Mouse (Mus musculus): ENCODE data around the gene Rnf169. TPM values are rescaled to one million over a fixed set of nuclear protein-coding genes. Genes with fewer than 3 reads are reported as not detected.

Rnf169 gene
- total and polyA plus RNA-seq, 3 experiments, result 2.9 to 10.6 (median 9.4) TPM

- Histone ChIP-seq H3K27ac (no peak overlapping the region), H3K4me1 (ENCODE audit: control insufficient read depth, insufficient read depth, low read length) (no peaks in the 10 kb centered on the region; the same call in none of the 2 replicates), H3K4me3 (no peak overlapping the region), H3K9ac (ENCODE audit: low read depth, low read length) (no peak overlapping the region), H3K27me3 (ENCODE audit: control insufficient read depth, insufficient read depth, low read length) (no peaks in the 10 kb centered on the region), H3K36me3 (ENCODE audit: control insufficient read depth, insufficient read depth, low read length) (no peaks in the 10 kb centered on the region), H3K79me2 (replicated peaks; ENCODE audit: control insufficient read depth, insufficient read depth, low read length) (no peaks in the 10 kb centered on the region)
- WGBS, result 55% methylated on average over 2 of the region's 2 CpGs
- intact Hi-C loops (cut with DNase I), result loop anchor here (10.0 kb wide), 1 partner anchor 194 kb away; no protein-coding TSS in a partner anchor
- TF ChIP-seq POLR2A (IDR thresholded peaks at IDR 0.05; ENCODE audit: insufficient read depth, low read depth, low read length) (no peak), CTCF (IDR thresholded peaks at IDR 0.05) (no peak), EP300 (IDR thresholded peaks at IDR 0.05; ENCODE audit: insufficient read depth, low read depth, low read length) (no peak)
- no peak for DNase-seq
These were observed 59.8 kb downstream of the Rnf169 start for GRCm38 (mm10) chr7:99920416-99920815.

GRCm38 (mm10) chr7:99919971-99920370, 60.3 kb downstream of the Rnf169 start:
- no peaks in the 10 kb centered on the region for H3K27me3 ChIP-seq (ENCODE audit: control insufficient read depth, insufficient read depth, low read length)
- H3K4me1 ChIP-seq (ENCODE audit: control insufficient read depth, insufficient read depth, low read length), result no peaks in the 10 kb centered on the region; the same call in none of the 2 replicates
- H3K79me2 ChIP-seq (replicated peaks; ENCODE audit: control insufficient read depth, insufficient read depth, low read length), result no peaks in the 10 kb centered on the region
- no peak overlapping the region for H3K9ac ChIP-seq (ENCODE audit: low read depth, low read length)
- TF ChIP-seq CTCF (IDR thresholded peaks at IDR 0.05), result no peak
- TF ChIP-seq POLR2A (IDR thresholded peaks at IDR 0.05; ENCODE audit: insufficient read depth, low read depth, low read length), result no peak
- TF ChIP-seq EP300 (IDR thresholded peaks at IDR 0.05; ENCODE audit: insufficient read depth, low read depth, low read length), result no peak
- intact Hi-C loops (cut with DNase I), result loop anchor here (10.0 kb wide), 1 partner anchor 195 kb away; no protein-coding TSS in a partner anchor
- WGBS, result 96% methylated on average over 6 of the region's 6 CpGs
- H3K36me3 ChIP-seq (ENCODE audit: control insufficient read depth, insufficient read depth, low read length), result no peaks in the 10 kb centered on the region
- H3K4me3 ChIP-seq, result no peak overlapping the region
- no peak for DNase-seq
- H3K27ac ChIP-seq, result no peak overlapping the region

GRCm38 (mm10) chr7:99919164-99919563, 61.1 kb downstream of the Rnf169 start:
- 97% methylated on average over 2 of the region's 2 CpGs for WGBS
- DNase-seq, result no peak
- Histone ChIP-seq H3K27me3 (ENCODE audit: control insufficient read depth, insufficient read depth, low read length) (no peaks in the 10 kb centered on the region), H3K4me1 (ENCODE audit: control insufficient read depth, insufficient read depth, low read length) (no peaks in the 10 kb centered on the region; the same call in none of the 2 replicates), H3K4me3 (no peak overlapping the region), H3K79me2 (replicated peaks; ENCODE audit: control insufficient read depth, insufficient read depth, low read length) (no peaks in the 10 kb centered on the region), H3K27ac (no peak overlapping the region), H3K9ac (ENCODE audit: low read depth, low read length) (no peak overlapping the region), H3K36me3 (ENCODE audit: control insufficient read depth, insufficient read depth, low read length) (no peaks in the 10 kb centered on the region)
- intact Hi-C loops (cut with DNase I), result no loop called here
- TF ChIP-seq CTCF (IDR thresholded peaks at IDR 0.05) (no peak), POLR2A (IDR thresholded peaks at IDR 0.05; ENCODE audit: insufficient read depth, low read depth, low read length) (no peak), EP300 (IDR thresholded peaks at IDR 0.05; ENCODE audit: insufficient read depth, low read depth, low read length) (no peak)

GRCm38 (mm10) chr7:99917320-99917844, 62.9 kb downstream of the Rnf169 start:
- no peak for TF ChIP-seq EP300 (IDR thresholded peaks at IDR 0.05; ENCODE audit: insufficient read depth, low read depth, low read length)
- TF ChIP-seq POLR2A (IDR thresholded peaks at IDR 0.05; ENCODE audit: insufficient read depth, low read depth, low read length), result no peak
- no peak for TF ChIP-seq CTCF (IDR thresholded peaks at IDR 0.05)
- WGBS, result 1% methylated on average over 36 of the region's 36 CpGs
- no peaks in the 10 kb centered on the region; the same call in none of the 2 replicates for H3K4me1 ChIP-seq (ENCODE audit: control insufficient read depth, insufficient read depth, low read length)
- DNase-seq, result peak; percentile 40 to 42
- no peaks in the 10 kb centered on the region for H3K79me2 ChIP-seq (replicated peaks; ENCODE audit: control insufficient read depth, insufficient read depth, low read length)
- H3K27ac ChIP-seq, result no peak overlapping the region
- H3K27me3 ChIP-seq (ENCODE audit: control insufficient read depth, insufficient read depth, low read length), result no peaks in the 10 kb centered on the region
- no peaks in the 10 kb centered on the region for H3K36me3 ChIP-seq (ENCODE audit: control insufficient read depth, insufficient read depth, low read length)
- intact Hi-C loops (cut with DNase I), result no loop called here
- peak overlapping the region; percentile 36 for H3K9ac ChIP-seq (ENCODE audit: low read depth, low read length)
- H3K4me3 ChIP-seq, result peak overlapping the region; percentile 42

GRCm38 (mm10) chr7:99916741-99917319, 63.4 kb downstream of the Rnf169 start:
- Histone ChIP-seq H3K4me3 (peak overlapping the region; percentile 42), H3K79me2 (replicated peaks; ENCODE audit: control insufficient read depth, insufficient read depth, low read length) (no peaks in the 10 kb centered on the region), H3K36me3 (ENCODE audit: control insufficient read depth, insufficient read depth, low read length) (no peaks in the 10 kb centered on the region), H3K27me3 (ENCODE audit: control insufficient read depth, insufficient read depth, low read length) (no peaks in the 10 kb centered on the region), H3K9ac (ENCODE audit: low read depth, low read length) (0 out of 2 replicates have a peak overlapping the region, but pooled peaks have one; percentile 0), H3K4me1 (ENCODE audit: control insufficient read depth, insufficient read depth, low read length) (no peaks in the 10 kb centered on the region; the same call in none of the 2 replicates), H3K27ac (no peak overlapping the region)
- intact Hi-C loops (cut with DNase I), result no loop called here
- 8% methylated on average over 22 of the region's 22 CpGs for WGBS
- DNase-seq, result peak; percentile 36 to 47
- TF ChIP-seq CTCF (IDR thresholded peaks at IDR 0.05) (peak; percentile 77), EP300 (IDR thresholded peaks at IDR 0.05; ENCODE audit: insufficient read depth, low read depth, low read length) (no peak)

GRCm38 (mm10) chr7:99915511-99915910, 64.7 kb downstream of the Rnf169 start:
- DNase-seq, result no peak
- no peaks in the 10 kb centered on the region for H3K79me2 ChIP-seq (replicated peaks; ENCODE audit: control insufficient read depth, insufficient read depth, low read length)
- no peak overlapping the region for H3K4me3 ChIP-seq
- WGBS, result 44% methylated on average over 2 of the region's 2 CpGs
- no peaks in the 10 kb centered on the region; the same call in 1 of the 2 replicates for H3K4me1 ChIP-seq (ENCODE audit: control insufficient read depth, insufficient read depth, low read length)
- no peak overlapping the region for H3K27ac ChIP-seq
- H3K27me3 ChIP-seq (ENCODE audit: control insufficient read depth, insufficient read depth, low read length), result no peaks in the 10 kb centered on the region
- no peaks in the 10 kb centered on the region for H3K36me3 ChIP-seq (ENCODE audit: control insufficient read depth, insufficient read depth, low read length)
- TF ChIP-seq CTCF (IDR thresholded peaks at IDR 0.05) (no peak), POLR2A (IDR thresholded peaks at IDR 0.05; ENCODE audit: insufficient read depth, low read depth, low read length) (no peak), EP300 (IDR thresholded peaks at IDR 0.05; ENCODE audit: insufficient read depth, low read depth, low read length) (no peak)
- intact Hi-C loops (cut with DNase I), result no loop called here
- H3K9ac ChIP-seq (ENCODE audit: low read depth, low read length), result no peak overlapping the region

All from heart, adult 2 months (tissue).